Mouse (Mus musculus) spleen, adult 2 months (tissue): ENCODE data around the gene Bcl2l14. TPM values are rescaled to one million over a fixed set of nuclear protein-coding genes. Genes with fewer than 3 reads are reported as not detected.

ENCODE experiments used
- DNase-seq, 2 experiments: peaks; one replicate each; pipeline versions ENCODE4 v3.0.0 to v3.0.0-alpha.2; 2012 to 2021; ENCODE audit warnings: low spot score in 2 of 2, low read depth in 1 of 2
- H3K27ac ChIP-seq: fragments of 200-500 bp; 2 replicates; pipeline ENCODE4 v1.5.1; 2012; ENCODE audit warnings: low read length, inconsistent platforms; ENCODE audit not compliant: insufficient read depth
- H3K27me3 ChIP-seq: fragments of 200-500 bp; 2 replicates; pipeline ENCODE4 v1.6.1; 2012; ENCODE audit warnings: mild to moderate bottlenecking, moderate library complexity, low read length, inconsistent platforms; ENCODE audit not compliant: control insufficient read depth, insufficient read depth
- H3K36me3 ChIP-seq: fragments of 200-500 bp; 2 replicates; pipeline ENCODE4 v1.6.1; 2012; ENCODE audit warnings: mild to moderate bottlenecking, low read length, inconsistent platforms; ENCODE audit not compliant: control insufficient read depth, insufficient read depth
- H3K4me1 ChIP-seq: fragments of 200-500 bp; 2 replicates; pipeline ENCODE4 v1.6.1; 2011; ENCODE audit warnings: inconsistent platforms; ENCODE audit not compliant: control insufficient read depth, insufficient read depth, insufficient read length
- H3K4me3 ChIP-seq: fragments of 200-500 bp; 2 replicates; pipeline ENCODE4 v1.5.1; 2011; ENCODE audit warnings: mild to moderate bottlenecking, inconsistent platforms; ENCODE audit not compliant: insufficient read depth, insufficient read length; ENCODE audit errors: extremely low read depth
- CTCF ChIP-seq: fragments of 200-500 bp; IDR thresholded peaks from 2 replicates; pipeline ENCODE4 v1.5.1; 2011; ENCODE audit warnings: mild to moderate bottlenecking, inconsistent platforms; ENCODE audit not compliant: insufficient read depth, insufficient read length, insufficient replicate concordance; ENCODE audit errors: extremely low read depth
- POLR2A ChIP-seq: fragments of 200-500 bp; IDR thresholded peaks from 2 replicates; pipeline ENCODE4 v1.6.1; 2011; ENCODE audit warnings: low read depth, low read length, inconsistent platforms
- WGBS: fragments of 180-500 bp; shearing (Covaris S2); methylation state at CpG from one replicate; pipeline ENCODE4 v1.1.7; 2018; 5-methylcytosine and 5-hydroxymethylcytosine counted together
- polyA plus RNA-seq: library from polyadenylated mRNA; depleted of rRNA; stranded (reverse); fragments of >200 nt; gene quantifications from 2 replicates; pipeline ENCODE4 v1.2.3, GENCODE M21; 2012

The Bcl2l14 gene
- polyA plus RNA-seq, 1 experiment: 0.90 TPM

GRCm38 (mm10) chr6:134431583-134431982 lies 35.5 kb downstream of the Bcl2l14 start:
- Histone ChIP-seq H3K36me3 (no peaks in the 10 kb centered on the region), H3K4me1 (no peaks in the 10 kb centered on the region), H3K27me3 (no peaks in the 10 kb centered on the region), H3K27ac (no peak overlapping the region), H3K4me3 (no peak overlapping the region)
- TF ChIP-seq CTCF (no peak), POLR2A (no peak)
- no peak for DNase-seq
- 85% methylated on average over 4 of the region's 4 CpGs for WGBS

DNA sequence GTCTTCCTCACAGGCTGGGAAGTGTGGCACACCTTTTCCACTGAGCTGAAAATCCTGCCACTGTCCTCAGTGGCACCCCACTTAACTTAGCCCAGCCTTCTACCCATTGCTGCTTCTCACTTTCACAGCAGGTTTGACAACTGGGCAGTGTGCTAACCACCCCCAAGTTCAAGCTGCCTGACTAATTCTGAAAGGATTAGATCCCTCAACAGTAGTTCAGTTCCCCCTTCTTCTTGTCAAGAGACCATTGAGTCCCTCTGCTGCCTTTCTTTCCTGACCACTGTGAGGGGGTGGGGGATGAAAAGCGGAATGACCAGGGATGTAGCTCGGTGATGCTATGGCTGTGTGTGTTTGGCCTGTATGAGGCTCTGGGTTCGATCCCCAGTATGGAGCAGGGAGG lies 37.2 kb downstream of the Bcl2l14 start:
- no peaks in the 10 kb centered on the region; the same call in 1 of the 2 replicates for H3K4me1 ChIP-seq
- no peak overlapping the region for H3K4me3 ChIP-seq
- no peak for DNase-seq
- TF ChIP-seq POLR2A (no peak), CTCF (no peak)
- H3K27me3 ChIP-seq: no peaks in the 10 kb centered on the region
- no peak overlapping the region for H3K27ac ChIP-seq
- no peaks in the 10 kb centered on the region for H3K36me3 ChIP-seq
- WGBS: 93% methylated on average over 3 of the region's 3 CpGs

- Histone ChIP-seq H3K27ac (no peak overlapping the region), H3K36me3 (no peaks in the 10 kb centered on the region), H3K4me3 (no peak overlapping the region), H3K27me3 (no peaks in the 10 kb centered on the region), H3K4me1 (no peaks in the 10 kb centered on the region; the same call in 1 of the 2 replicates)
- no peak for DNase-seq
- TF ChIP-seq CTCF: no peak
- TF ChIP-seq POLR2A: no peak
- 89% methylated on average over 6 of the region's 6 CpGs for WGBS
These were observed 37.9 kb downstream of the Bcl2l14 start for GRCm38 (mm10) chr6:134434044-134434443.

DNA sequence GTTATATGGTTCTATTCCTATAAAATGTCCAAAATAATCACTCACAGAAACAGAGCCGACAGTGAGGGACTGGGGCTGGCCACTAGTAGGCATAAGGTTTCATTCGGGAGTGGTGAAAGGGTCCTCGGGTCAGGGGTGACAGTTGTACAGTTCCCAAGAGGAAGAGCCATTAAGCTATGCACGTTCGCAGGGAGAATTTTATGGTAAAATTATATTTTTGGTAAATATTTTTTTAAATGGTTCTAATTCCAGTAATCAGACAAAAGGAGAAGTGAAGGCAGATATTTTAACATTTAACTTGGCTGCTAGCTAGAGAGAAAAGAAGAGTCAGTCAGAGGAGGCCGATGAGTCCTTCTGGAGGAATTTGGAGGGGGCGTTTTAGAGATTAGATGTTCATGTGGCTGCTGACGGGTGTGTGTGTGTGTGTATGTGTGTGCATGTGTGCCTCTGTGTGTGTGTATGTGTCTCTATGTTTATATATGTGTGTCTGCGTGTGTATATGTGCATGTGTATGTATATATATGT lies 38.8 kb downstream of the Bcl2l14 start:
- H3K4me3 ChIP-seq: no peak overlapping the region
- H3K36me3 ChIP-seq: no peaks in the 10 kb centered on the region
- DNase-seq: no peak
- H3K27ac ChIP-seq: no peak overlapping the region
- WGBS: 92% methylated on average over 9 of the region's 9 CpGs
- no peaks in the 10 kb centered on the region for H3K27me3 ChIP-seq
- H3K4me1 ChIP-seq: no peaks in the 10 kb centered on the region; the same call in 1 of the 2 replicates
- TF ChIP-seq POLR2A (no peak), CTCF (no peak)

DNA sequence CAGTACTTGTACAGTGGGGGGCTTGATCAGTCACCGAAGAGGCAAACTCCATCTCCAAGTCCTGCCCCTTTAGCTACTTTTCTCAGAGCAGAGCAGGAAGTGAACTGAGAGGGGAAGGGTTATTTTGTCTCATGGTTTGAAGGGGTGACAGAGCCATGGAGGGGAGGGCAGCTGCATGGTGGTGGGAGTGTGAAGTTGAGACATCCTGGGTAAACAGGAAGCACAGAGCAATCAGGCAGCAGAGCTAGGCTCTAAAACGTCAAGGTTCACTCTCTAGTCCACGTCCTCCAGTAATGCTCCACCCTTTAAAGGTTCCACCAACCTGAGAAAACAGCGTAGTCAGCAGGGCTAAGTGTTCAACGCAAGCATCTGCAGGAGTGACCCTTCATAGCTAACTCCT lies 40.8 kb downstream of the Bcl2l14 start:
- Histone ChIP-seq H3K27ac (no peak overlapping the region), H3K4me1 (no peaks in the 10 kb centered on the region; the same call in 1 of the 2 replicates), H3K27me3 (no peaks in the 10 kb centered on the region), H3K4me3 (no peak overlapping the region), H3K36me3 (no peaks in the 10 kb centered on the region)
- WGBS: 67% methylated on average over 5 of the region's 5 CpGs
- no peak for TF ChIP-seq POLR2A
- no peak for TF ChIP-seq CTCF
- no peak for DNase-seq

GRCm38 (mm10) chr6:134439401-134440021 lies 43.4 kb downstream of the Bcl2l14 start:
- Histone ChIP-seq H3K27ac (no peak overlapping the region), H3K4me3 (no peak overlapping the region), H3K4me1 (no peaks in the 10 kb centered on the region; the same call in 1 of the 2 replicates), H3K36me3 (no peaks in the 10 kb centered on the region), H3K27me3 (no peaks in the 10 kb centered on the region)
- 78% methylated on average over 23 of the region's 23 CpGs for WGBS
- DNase-seq: no peak
- TF ChIP-seq CTCF (no peak), POLR2A (no peak)

GRCm38 (mm10) chr6:134440023-134440422 lies 43.9 kb downstream of the Bcl2l14 start:
- 76% methylated on average over 10 of the region's 10 CpGs for WGBS
- H3K27ac ChIP-seq: no peak overlapping the region
- H3K27me3 ChIP-seq: no peaks in the 10 kb centered on the region
- no peak overlapping the region for H3K4me3 ChIP-seq
- 0 out of 2 replicates have a peak, but pooled peaks cover 1% of the 10 kb centered on the region for H3K36me3 ChIP-seq
- H3K4me1 ChIP-seq: no peaks in the 10 kb centered on the region; the same call in 1 of the 2 replicates
- no peak for DNase-seq
- no peak for TF ChIP-seq CTCF
- TF ChIP-seq POLR2A: no peak
